Mouse (Mus musculus): ENCODE measurements around the gene Aven. TPM values are rescaled to one million over a fixed set of nuclear protein-coding genes. Genes with fewer than 3 reads are reported as not detected.
"Not testable (repeated sequence)": the region's sequence is repeated elsewhere in the genome, so short reads cannot be mapped to it uniquely, and the experiment has no call there.

The Aven gene
- 3.4 and 3.7 TPM in 2 replicates for polyA plus RNA-seq (2015; fragmentation: Nextera tagmentation; extraction: Ambion mirVana)

DNA sequence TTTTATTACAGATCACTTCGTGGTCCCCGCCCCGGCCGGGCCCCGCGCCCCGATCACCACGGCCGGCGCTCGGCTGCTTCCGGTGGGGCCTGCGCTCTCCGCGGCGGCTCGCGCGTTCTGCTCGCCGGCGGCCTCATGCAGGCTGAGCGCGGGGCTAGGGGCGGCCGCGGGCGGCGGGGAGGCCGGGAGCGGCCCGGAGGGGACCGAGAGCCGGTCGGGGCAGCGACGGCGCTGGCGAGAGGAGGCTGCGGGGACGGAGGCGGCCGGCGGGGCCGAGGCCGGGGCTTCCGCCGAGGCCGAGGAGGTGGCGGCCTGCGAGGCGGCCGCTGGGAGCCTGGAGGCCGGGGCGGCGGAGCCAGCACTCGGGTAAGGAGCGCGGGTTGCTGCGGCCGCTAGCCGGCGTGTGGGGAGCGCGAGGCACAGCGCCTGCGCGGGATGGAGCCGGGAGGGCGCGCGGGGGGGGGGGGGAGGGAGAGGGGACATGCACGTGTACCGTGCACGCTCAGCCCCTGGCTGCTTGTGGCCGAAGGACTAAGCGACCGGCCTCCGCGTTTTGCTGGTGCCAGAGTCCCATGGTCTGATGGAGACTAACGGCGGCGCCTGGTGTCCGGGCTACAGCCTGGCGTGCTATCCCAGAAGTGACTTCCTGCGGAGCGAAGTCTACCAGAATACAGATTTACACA, at the start of gene Aven:
TSS of gene Aven (plus strand) at position 109 of the 683 bp plus-strand sequence.
- no peaks in the 10 kb centered on the region for H3K36me3 ChIP-seq (ENCODE audit: control insufficient read depth, insufficient read depth)
- H3K9me3 ChIP-seq (replicated peaks; ENCODE audit: control insufficient read depth, low read length) = no peaks in the 10 kb centered on the region
- WGBS (ENCODE audit: insufficient replicate concordance) = under 1% methylated on average over 65 of the region's 87 CpGs
- H3K27ac ChIP-seq (ENCODE audit: low read length) = peak within 1 kb of the TSS; percentile 94
- ATAC-seq (ENCODE audit: low read depth) = peak; percentile 88
- peak within 1 kb of the TSS; percentile 84 for H3K4me3 ChIP-seq (ENCODE audit: low read depth, low read length)
- H3K9ac ChIP-seq (ENCODE audit: low read depth, low read length) = peak within 1 kb of the TSS; percentile 96
- no peaks in the 10 kb centered on the region for H3K27me3 ChIP-seq (ENCODE audit: control insufficient read depth, insufficient read depth, low read depth, low read length)
- H3K4me2 ChIP-seq (ENCODE audit: low read depth, low read length) = peak within 1 kb of the TSS; percentile 95
- H3K4me1 ChIP-seq (ENCODE audit: control insufficient read depth, low read depth, low read length) = peaks cover 17% of the 10 kb centered on the region

DNA sequence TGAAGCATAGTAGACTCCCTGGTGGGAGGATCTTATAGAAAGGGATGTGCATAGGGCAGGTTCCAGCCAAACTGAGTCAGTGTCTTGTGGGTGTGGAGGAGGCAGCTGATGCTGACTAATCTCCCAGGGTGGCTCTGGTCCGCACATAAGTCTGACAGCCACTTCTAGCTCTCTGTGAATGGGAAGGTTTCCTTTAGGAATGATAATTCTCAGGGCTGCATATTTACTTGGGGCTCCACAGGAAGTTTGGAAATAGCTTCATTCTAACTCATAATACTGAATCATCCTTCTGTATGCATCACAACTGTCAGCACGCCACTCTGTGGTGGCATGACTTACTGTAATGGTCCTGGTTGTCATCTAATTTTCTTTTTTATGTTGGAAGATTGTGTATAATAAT, 49.3 kb upstream of the Aven start:
- no peaks in the 10 kb centered on the region for H3K9me3 ChIP-seq (replicated peaks; ENCODE audit: control insufficient read depth, low read length)
- H3K4me1 ChIP-seq (ENCODE audit: control insufficient read depth, low read depth, low read length) = no peaks in the 10 kb centered on the region
- no peak overlapping the region for H3K4me2 ChIP-seq (ENCODE audit: low read depth, low read length)
- H3K9ac ChIP-seq (ENCODE audit: low read depth, low read length) = no peak overlapping the region
- no peak overlapping the region for H3K4me3 ChIP-seq (ENCODE audit: low read depth, low read length)
- H3K27ac ChIP-seq (ENCODE audit: low read length) = no peak overlapping the region
- ATAC-seq (ENCODE audit: low read depth) = no peak
- no peaks in the 10 kb centered on the region for H3K36me3 ChIP-seq (ENCODE audit: control insufficient read depth, insufficient read depth)
- 58% methylated on average over 2 of the region's 2 CpGs for WGBS (ENCODE audit: insufficient replicate concordance)
- H3K27me3 ChIP-seq (ENCODE audit: control insufficient read depth, insufficient read depth, low read depth, low read length) = no peaks in the 10 kb centered on the region

DNA sequence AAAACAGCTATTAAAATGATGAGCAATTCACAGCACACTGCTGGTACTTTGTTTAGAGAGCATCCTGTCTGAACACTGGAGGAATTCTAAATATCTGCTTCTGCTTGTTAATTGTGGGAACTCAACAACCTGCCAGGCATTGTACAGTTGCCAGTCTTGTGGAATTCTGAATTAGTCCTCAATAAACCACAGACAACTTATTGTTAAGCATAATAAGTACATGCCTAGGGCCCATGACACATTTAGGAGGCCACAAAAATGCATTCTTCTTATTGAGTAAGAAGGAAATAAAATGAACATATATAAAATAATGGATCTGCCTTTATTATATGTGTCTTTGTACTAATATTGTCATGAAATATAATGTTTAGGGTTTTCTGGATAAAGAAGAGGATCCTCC, 47.3 kb upstream of the Aven start:
- no peak for ATAC-seq (ENCODE audit: low read depth)
- no peak overlapping the region for H3K27ac ChIP-seq (ENCODE audit: low read length)

DNA sequence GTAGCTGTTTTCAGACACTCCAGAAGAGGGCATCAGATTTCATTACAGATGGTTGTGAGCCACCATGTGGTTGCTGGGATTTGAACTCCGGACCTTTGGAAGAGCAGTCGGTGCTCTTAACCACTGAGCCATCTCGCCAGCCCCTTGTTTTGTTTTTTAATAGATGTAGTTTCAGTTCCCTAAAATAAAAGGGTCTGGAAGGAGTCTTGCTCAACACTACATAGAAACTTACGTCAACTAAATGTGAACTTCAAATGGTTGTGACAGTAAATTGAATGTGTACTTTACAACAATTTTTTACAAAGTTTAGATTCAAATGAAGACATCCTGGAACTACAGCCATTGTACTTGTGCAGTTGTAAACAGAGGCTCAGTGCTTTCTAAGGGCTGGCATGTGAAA, 44.7 kb upstream of the Aven start:
- H3K27ac ChIP-seq (ENCODE audit: low read length); H3K36me3 ChIP-seq (ENCODE audit: control insufficient read depth, insufficient read depth); H3K4me1 ChIP-seq (ENCODE audit: control insufficient read depth, low read depth, low read length); H3K27me3 ChIP-seq (ENCODE audit: control insufficient read depth, insufficient read depth, low read depth, low read length); H3K9ac ChIP-seq (ENCODE audit: low read depth, low read length); H3K4me2 ChIP-seq (ENCODE audit: low read depth, low read length); H3K4me3 ChIP-seq (ENCODE audit: low read depth, low read length); H3K9me3 ChIP-seq (replicated peaks; ENCODE audit: control insufficient read depth, low read length); ATAC-seq (ENCODE audit: low read depth): not testable (repeated sequence)
- WGBS (ENCODE audit: insufficient replicate concordance) = 41% methylated on average over 4 of the region's 4 CpGs

More for the DNA sequence above, 47.3 kb upstream of the Aven start:
- H3K4me1 ChIP-seq (ENCODE audit: control insufficient read depth, low read depth, low read length) = no peaks in the 10 kb centered on the region; the same call in 1 of the 2 replicates
- no peaks in the 10 kb centered on the region for H3K27me3 ChIP-seq (ENCODE audit: control insufficient read depth, insufficient read depth, low read depth, low read length)
- no peak overlapping the region for H3K4me2 ChIP-seq (ENCODE audit: low read depth, low read length)
- H3K4me3 ChIP-seq (ENCODE audit: low read depth, low read length) = no peak overlapping the region
- no peaks in the 10 kb centered on the region for H3K36me3 ChIP-seq (ENCODE audit: control insufficient read depth, insufficient read depth)
- H3K9me3 ChIP-seq (replicated peaks; ENCODE audit: control insufficient read depth, low read length) = no peaks in the 10 kb centered on the region
- H3K9ac ChIP-seq (ENCODE audit: low read depth, low read length) = no peak overlapping the region

DNA sequence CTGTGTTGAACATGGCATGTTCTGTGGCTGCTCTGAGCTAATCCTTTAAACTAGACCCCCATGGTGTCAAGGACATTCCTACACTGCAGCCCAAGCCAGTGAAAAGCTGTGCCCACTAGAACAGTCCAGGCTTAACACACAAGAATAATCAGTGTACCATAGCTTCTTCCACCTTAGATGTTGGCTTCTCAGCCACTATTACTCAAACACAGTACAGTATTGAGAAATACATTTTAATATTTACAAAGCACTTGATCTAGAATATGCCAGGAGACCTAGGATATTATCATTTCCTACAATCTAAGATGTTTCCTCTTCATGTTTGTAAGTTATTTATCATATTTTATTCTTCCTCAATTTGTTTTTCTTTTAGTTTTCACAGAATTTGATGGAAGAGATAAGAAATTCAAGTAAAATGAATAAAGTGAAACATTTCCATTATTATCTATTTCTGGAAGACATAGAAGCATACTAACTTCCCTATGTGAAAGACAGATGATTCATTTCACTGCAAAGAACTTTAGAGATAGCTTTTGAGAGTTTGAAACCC, 44.2 kb upstream of the Aven start:
- no peaks in the 10 kb centered on the region; the same call in 1 of the 2 replicates for H3K4me1 ChIP-seq (ENCODE audit: control insufficient read depth, low read depth, low read length)
- H3K9ac ChIP-seq (ENCODE audit: low read depth, low read length) = no peak overlapping the region
- H3K4me2 ChIP-seq (ENCODE audit: low read depth, low read length) = no peak overlapping the region
- no peak overlapping the region for H3K4me3 ChIP-seq (ENCODE audit: low read depth, low read length)
- H3K36me3 ChIP-seq (ENCODE audit: control insufficient read depth, insufficient read depth) = no peaks in the 10 kb centered on the region
- H3K9me3 ChIP-seq (replicated peaks; ENCODE audit: control insufficient read depth, low read length) = no peaks in the 10 kb centered on the region
- H3K27me3 ChIP-seq (ENCODE audit: control insufficient read depth, insufficient read depth, low read depth, low read length) = no peaks in the 10 kb centered on the region
- H3K27ac ChIP-seq (ENCODE audit: low read length) = no peak overlapping the region
- no peak for ATAC-seq (ENCODE audit: low read depth)

DNA sequence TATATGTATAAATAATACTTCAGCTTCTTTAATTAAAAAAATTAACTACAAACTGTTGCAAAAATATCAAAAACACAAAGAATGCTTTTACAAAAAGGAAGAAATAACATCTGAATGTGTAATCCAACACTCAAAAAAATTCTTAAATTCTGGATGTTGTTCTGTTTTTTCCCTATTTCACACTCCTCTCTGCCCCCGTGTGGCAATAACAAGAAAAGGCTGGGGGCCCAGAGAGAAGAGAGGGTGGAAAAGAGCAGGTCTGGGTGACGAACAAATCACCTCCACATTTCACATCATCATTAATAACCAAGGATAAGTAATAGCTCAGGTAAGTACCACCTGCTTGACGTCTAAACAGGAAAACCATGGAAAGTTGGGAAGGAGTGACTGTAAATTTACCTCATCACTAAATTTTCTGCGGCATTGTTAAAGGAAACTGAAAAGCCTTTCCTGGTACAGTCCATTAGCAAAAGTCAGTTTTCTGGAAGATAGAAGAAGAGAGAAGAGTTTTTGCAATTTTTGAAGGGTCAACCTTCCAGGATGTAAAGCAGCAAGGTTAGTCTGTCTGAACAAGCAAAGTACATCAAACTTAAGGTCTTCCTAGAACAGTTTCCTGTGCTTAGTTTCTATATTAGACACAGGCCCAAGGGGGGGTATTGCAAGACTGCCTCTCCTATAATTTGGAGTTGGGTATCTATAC, 43.0 kb upstream of the Aven start:
- peaks cover 2% of the 10 kb centered on the region for H3K4me1 ChIP-seq (ENCODE audit: control insufficient read depth, low read depth, low read length)
- no peak overlapping the region for H3K9ac ChIP-seq (ENCODE audit: low read depth, low read length)
- H3K4me3 ChIP-seq (ENCODE audit: low read depth, low read length) = no peak overlapping the region
- 25% methylated on average over 4 of the region's 4 CpGs for WGBS (ENCODE audit: insufficient replicate concordance)
- no peaks in the 10 kb centered on the region for H3K27me3 ChIP-seq (ENCODE audit: control insufficient read depth, insufficient read depth, low read depth, low read length)
- no peaks in the 10 kb centered on the region for H3K36me3 ChIP-seq (ENCODE audit: control insufficient read depth, insufficient read depth)
- H3K4me2 ChIP-seq (ENCODE audit: low read depth, low read length) = no peak overlapping the region
- no peaks in the 10 kb centered on the region for H3K9me3 ChIP-seq (replicated peaks; ENCODE audit: control insufficient read depth, low read length)
- no peak overlapping the region for H3K27ac ChIP-seq (ENCODE audit: low read length)
- ATAC-seq (ENCODE audit: low read depth) = no peak

DNA sequence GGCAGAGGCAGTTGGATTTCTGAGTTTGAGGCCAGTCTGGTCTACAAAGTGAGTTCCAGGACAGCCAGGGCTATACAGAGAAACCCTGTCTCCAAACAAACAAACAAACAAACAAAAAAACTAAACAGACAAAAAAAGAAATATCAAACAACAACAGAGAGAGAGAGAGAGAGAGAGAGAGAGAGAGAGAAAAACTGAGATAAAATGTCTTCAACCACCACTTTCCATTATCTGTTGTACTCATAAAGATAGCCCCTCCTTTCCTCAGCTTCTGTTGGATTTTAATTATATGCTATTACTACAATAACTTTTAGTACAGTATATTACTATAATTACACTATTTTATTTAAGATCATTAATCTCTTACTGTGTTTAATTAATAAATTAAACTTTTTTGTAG, 40.3 kb upstream of the Aven start:
- not testable (repeated sequence) for H3K9me3 ChIP-seq (replicated peaks; ENCODE audit: control insufficient read depth, low read length); H3K4me3 ChIP-seq (ENCODE audit: low read depth, low read length); H3K4me2 ChIP-seq (ENCODE audit: low read depth, low read length); H3K36me3 ChIP-seq (ENCODE audit: control insufficient read depth, insufficient read depth); H3K9ac ChIP-seq (ENCODE audit: low read depth, low read length); H3K27me3 ChIP-seq (ENCODE audit: control insufficient read depth, insufficient read depth, low read depth, low read length); H3K27ac ChIP-seq (ENCODE audit: low read length); ATAC-seq (ENCODE audit: low read depth); H3K4me1 ChIP-seq (ENCODE audit: control insufficient read depth, low read depth, low read length)

DNA sequence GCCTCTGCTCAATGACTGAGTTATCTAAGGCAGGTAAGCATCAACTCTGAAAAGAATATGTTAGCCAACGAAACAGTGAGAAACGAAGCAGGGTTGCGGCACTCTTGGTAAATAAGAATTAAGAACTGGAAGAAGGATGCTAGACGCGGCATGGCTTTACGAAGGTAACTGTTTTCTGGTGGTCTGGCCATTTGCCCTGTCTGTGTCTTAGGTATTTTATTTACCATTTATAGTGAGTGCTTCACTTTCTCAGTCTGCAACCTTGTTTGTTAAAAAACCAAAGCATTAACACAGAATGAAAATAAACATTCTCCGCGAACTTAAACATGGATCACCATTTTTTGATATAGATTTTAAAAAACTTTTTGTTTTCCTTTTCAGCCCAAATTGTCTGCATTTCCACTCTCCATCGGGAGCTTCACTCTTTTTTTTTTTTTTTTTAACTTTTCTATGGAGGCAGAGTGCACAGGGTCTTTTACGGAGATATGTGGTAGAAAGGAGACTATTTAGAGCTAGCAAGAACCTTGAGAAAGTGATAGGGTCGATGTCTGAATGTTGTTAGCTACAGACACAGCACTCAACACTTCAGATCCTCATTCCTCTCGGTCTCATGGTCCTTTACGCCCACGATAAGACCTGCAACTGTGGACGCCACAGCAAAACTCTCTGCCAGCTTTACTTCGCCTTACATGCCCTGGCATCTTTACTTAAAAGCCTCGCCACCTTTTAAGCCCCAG, 38.5 kb upstream of the Aven start:
- peaks cover 5% of the 10 kb centered on the region for H3K4me1 ChIP-seq (ENCODE audit: control insufficient read depth, low read depth, low read length)
- H3K4me3 ChIP-seq (ENCODE audit: low read depth, low read length) = peak overlapping the region; percentile 82
- H3K4me2 ChIP-seq (ENCODE audit: low read depth, low read length) = peak overlapping the region; percentile 81
- WGBS (ENCODE audit: insufficient replicate concordance) = 26% methylated on average over 17 of the region's 17 CpGs
- ATAC-seq (ENCODE audit: low read depth) = no peak; the same call in 1 of the 2 replicates
- no peaks in the 10 kb centered on the region for H3K9me3 ChIP-seq (replicated peaks; ENCODE audit: control insufficient read depth, low read length)
- peak overlapping the region; percentile 85 for H3K9ac ChIP-seq (ENCODE audit: low read depth, low read length)
- no peaks in the 10 kb centered on the region for H3K36me3 ChIP-seq (ENCODE audit: control insufficient read depth, insufficient read depth)
- no peaks in the 10 kb centered on the region for H3K27me3 ChIP-seq (ENCODE audit: control insufficient read depth, insufficient read depth, low read depth, low read length)
- peak overlapping the region; percentile 85 for H3K27ac ChIP-seq (ENCODE audit: low read length)

Data from liver, embryonic 16.5 days (tissue).